Mouse (Mus musculus): ENCODE results near the gene Etv2.

Etv2 gene

DNA sequence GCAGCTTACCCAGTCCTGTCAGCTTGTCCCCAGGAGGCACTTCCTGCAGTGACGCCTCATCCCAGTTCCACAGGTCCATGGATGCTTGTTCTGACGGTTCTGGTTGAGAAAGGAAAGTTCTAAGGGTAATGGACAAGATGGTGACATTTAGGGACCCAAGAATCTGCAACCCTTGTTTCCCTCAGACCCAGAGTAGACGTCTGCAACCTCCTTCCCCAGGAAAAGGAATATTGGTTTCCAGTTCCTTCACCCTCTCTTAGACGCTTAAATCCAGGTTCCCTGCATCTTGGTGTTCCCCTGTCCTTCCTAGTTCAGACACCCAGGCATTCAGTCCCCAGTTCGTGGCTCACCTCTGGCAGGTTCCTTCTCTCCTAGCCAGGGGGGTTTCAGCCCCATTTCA, at the start of gene Etv2:
Gene Etv2, minus strand, starts transcription at position 101 of the 400 bp plus-strand sequence.
- DNase-seq: no peak

DNA sequence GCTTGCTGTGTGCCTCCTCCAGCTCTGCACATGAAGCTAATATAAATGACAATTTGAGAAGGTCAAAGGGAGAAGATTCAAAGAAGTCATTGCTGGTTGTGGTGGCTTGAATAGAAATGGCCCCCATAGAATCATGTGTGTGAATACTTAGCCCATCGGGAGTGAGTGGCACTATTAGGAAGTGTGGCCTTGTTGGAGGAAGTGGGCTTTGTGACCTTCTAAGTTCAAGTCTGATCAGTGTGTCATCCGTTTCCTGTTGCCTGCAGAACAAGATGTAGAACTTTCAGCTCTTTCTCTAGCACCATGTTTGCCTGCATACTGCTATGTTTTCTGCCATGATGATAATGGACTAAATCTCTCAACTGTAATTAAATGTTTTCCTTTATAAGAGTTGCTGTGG, 47.8 kb upstream of the Etv2 start:
- no peak for DNase-seq

DNA sequence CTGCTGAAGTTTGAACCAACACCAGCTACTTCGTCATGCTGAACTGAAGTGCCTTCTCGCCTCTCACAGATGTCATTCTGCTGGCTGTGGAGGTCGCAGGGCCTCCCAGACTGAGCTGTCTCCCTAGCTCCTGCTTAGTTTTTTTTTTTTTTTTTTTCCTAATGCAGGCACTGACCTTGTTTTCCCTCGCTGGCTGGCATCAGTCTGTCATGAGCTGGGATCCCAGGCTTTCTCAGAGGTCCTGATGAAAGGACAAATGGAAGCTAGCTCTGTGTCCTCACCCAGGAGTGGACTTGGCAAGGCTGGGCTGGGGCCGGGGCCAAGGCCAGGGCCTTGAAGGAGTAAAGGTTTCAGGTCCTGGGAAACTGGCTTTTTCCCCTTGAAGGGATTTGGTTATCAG, 46.2 kb upstream of the Etv2 start:
- no peak for DNase-seq

DNA sequence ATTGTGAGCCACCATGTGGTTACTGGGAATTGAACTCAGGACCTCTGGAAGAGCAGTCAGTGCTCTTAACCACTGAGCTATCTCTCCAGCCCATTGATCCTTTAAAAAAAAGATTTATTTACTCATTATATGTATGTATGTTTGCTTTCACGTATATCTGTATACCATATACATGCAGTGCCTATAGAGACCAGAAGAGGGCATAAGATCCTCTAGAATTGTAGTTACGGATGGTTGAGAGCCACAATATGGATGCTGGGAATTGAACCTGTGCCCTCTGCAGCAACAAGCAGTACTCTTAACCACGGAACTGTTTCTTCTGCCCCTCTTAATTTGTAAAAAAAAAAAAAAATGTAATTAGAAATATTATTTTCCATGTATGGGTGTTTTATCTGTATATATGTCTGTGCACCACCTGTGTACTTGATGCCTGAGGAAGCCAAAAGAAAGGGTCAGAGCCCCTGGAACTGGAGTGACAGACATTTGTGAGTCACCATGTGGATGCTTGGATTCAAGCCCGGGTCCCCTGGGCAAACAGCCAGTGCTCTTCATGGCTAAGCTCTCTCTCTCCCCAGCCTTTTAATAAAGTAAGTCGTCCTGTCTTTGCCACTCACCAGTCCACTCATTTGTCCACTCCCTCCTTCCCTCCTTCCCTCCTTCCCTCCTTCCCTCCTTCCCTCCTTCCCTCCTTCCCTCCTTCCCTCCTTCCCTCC, 42.8 kb upstream of the Etv2 start:
- peak; percentile 81 to 85 for DNase-seq

DNA sequence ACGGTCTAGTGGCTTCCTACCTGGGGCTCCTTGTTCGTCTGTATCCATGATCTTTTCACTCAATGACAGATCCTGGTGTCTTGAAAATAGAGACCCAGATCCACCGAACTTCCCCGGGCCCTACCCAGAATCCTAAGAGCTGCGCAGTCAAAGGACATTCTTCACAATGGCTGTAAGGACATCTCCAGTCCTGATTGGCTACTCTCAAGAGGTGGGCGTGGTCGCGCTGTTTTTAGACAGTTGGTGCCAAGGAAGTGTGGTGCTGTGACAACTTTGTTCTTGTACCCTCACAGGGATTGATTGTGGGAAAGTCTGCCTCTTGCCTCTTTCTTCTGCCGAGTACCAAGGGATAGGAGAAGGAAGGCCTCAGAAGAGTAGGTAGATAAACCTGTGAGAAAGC, 35.8 kb upstream of the Etv2 start, which contains the start of gene Pmis2:
Gene Pmis2, minus strand, starts transcription at position 126 of the 400 bp plus-strand sequence.
- DNase-seq: no peak

DNA sequence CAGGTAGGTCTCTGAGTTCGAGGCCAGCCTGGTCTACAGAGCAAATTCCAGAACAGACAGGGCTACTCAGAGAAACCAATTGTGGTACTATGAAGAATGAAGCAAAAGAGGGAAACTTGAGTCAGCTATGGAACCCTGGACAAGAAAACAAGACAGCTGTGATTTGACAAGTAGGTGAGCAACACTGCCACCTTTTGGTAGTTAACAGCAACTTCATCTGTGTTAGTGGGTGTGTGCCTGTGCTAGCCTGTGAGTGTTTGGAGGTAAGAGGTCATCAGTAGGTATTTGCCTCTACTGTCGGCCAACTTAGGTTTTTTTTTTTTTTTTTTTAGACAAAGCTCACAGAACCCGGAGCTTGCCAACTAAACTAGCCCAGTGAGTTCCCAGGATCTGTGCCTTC, 33.6 kb upstream of the Etv2 start:
- DNase-seq: no peak

DNA sequence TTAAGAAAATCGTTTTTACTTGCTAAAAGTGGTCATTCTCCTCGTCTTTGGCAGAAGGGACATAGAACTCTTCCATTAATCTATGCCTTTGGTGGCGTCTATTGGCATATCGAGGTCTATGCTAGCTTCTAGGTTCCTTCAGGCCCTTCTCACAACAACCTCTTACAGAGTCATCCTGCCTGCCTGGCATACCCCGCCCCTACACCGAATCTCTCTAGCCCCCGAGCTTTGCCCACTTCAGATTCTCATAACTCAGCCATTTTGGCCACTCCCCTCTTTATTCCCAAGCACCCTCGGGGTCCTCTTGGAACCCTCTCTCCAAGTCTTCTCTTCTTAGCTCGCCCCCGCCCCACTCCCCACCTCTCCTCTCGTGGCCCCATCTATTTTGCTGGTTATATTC, 29.7 kb upstream of the Etv2 start:
- peak; percentile 45 to 52 for DNase-seq

DNA sequence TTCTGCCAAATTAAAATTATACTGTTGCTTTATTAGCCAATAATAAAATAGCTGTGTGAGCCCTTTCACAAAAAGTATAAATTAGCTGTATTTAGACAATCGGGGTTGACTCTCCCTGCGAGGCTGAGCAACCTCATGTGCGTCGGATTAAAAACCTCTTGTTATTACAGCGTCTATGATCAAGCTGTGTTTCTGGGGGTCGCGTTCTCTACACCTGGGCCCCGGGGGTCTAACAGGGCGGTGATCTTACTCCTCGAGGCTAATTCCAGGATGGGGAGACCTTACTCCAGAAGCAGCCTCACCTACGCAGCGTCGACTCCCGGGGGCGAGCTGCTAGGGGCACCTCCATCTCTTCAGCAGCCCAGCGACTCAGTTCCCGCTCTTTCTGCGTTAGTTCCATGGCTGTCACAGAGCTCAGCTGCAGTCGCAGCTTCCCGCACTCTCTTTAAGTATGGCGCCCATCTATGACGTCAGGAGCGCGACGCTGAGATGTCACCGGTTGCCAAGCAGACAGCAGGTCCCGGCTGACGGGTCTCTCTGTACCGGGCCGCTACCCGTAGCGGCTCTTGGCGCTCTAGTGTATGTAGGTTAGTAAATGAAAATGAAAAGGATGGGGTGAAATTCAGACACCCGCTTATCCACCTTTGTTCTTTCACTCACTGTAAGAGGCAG, 29.0 kb upstream of the Etv2 start, which contains the start of gene Haus5:
Gene Haus5, minus strand, starts transcription at position 466 of the 672 bp plus-strand sequence.
- peak; percentile 95 to 96 for DNase-seq

DNA sequence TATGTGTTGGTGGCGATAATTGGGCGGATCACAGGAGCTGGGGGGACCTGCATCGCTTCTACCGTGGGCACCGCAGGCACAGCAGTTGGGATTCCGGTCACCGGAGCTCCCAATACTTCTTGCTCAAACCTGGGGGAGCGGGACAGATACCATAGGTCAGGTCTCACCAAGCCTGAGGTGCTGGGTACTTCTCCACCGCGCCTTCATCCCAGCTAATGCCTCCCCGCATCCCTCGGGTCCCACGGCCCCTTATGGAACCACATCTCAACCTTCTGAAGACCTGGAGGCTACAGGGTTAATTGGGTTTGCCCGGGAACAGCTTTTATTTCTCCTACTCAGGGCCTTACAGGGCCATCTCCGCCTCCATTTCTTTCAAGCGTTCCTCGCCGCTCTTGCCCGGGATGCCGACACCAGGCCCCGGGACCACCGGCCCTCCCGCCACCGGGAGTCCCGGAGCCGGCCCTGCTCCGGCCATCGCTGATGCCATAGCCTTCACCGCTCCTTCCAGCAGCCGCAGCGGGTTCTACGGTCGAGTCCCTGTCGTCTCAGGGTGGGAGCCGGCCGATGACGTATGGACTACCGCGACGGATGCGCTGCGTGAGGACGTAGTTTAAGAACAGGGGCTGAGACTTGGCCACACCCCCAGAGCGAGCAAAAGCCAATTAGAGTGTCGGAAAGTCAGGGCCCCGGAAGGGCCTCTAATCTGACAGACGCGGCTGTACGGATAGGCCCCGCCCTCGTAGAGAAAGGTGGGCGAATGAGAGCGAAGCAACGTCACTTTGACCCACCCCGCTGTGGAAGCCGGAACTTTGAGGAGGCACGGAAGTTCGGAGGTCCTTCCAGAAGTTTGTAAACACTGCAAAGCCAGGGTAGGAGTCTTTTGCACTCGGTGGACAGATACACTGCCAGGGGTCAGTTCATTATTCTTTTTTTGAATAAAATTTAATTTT, 14.2 kb upstream of the Etv2 start, which contains the start of gene Rbm42:
Gene Rbm42, minus strand, starts transcription at position 727 of the 950 bp plus-strand sequence.
- DNase-seq: peak; percentile 98 to 99

DNA sequence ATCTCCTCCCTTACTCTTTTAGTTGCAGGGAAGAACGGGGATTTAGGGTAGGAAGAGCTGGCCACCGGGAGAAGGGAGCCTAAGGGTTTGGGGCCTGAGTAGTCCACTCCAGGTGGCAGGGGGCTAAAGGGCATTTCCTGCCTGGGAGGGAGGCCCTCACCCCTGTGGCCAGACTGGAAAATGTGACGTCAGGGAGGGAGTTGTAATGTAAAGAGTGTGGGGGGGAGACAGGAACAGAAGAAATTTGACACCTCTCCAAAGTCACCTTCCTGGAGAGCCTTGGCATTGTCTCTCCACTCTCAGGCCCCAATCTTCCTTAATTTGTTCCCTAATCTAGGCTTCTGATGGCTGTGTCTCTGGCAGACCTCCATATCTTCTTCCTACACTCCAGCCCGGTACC, 3.4 kb upstream of the Etv2 start:
- DNase-seq: no peak

DNA sequence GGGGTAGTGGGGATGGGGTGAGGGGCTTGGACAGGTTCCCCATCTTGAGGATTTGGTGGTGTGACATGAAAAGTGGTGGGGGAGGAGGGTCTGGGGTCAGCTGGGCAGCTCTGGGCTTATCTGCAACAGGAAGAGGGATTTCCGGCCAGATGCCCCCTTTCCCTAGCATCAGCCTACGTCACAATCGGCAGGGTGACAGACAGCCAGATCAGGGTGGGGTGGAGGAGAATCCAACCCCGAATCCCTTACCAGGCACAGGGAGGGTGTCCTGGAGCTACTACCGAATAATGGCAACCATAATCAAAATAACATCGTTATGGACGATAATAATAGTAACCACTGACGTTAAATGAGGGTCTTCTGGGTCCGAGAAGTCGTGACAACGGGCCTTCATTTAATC, 743 bp upstream of the Etv2 start:
- no peak for DNase-seq

DNA sequence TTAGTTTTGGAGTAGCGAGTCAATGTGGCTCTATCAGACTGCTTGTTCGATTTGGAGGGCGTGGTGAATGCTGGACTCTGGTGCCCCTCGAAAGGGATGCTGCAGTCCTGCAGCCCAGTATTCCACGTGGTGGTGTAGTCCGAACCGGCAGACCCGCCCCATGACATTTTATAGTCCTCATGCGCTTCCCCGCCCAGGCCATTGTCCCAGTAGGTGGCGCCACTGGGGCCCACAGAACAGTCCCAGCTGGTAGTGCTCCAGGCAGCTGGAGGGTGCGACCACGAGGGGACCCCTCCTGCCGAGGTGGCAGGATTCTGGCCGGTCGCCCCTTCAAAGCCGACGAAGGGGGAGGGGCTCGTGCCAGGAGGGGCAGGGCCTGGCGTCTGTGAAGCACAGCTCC, 1.0 kb downstream of the Etv2 start:
- peak; percentile 50 to 81 for DNase-seq

DNA sequence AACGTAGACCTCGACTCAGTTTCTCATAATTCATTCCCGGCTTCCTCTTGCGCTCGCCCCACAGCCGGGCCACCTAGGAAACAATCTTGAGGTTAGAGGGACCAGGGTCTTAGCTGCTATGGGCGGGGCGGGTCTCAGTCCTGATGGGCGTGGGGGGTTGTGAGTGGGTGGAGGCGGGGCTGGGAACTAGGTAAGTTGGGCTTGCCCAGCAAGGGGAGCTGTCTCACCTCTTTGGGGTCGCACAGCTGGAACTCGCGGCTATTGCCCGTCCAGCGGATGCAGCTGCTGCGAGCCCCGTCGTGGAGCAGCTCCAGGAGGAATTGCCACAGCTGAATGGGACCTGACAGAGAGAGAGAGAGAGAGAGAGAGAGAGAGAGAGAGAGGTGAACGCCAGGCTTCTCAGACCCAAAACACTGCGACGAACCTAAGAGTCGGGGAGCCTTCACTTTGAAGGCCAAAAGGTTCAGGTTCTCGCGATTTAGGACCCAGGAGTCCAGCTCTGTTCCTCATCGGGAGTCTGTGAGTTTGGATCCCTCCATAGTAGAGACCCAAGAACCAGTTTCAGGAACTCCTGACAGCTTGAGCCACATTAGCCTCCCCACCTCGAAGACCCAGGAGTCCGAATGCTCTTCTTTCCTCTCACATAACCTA, 1.8 kb downstream of the Etv2 start:
- DNase-seq: no peak

DNA sequence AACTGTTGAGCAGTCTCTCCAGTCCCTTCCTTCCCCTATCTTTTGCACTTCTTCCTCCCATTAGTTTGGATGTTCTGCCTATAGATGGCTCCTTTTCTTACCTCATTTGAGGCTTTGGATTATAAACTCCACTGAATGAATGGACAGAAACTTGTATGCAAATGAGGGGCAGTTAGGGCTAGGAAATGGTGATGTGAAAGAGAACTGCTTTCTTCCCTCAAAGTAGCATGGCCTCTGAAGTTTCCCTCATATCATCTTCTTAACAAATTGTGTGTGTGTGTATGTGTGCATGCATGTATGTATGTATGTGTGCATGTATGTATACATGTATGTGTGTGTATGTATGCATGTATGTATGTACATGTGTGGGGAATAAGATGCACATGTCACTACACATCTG, 6.6 kb downstream of the Etv2 start:
- no peak for DNase-seq

DNA sequence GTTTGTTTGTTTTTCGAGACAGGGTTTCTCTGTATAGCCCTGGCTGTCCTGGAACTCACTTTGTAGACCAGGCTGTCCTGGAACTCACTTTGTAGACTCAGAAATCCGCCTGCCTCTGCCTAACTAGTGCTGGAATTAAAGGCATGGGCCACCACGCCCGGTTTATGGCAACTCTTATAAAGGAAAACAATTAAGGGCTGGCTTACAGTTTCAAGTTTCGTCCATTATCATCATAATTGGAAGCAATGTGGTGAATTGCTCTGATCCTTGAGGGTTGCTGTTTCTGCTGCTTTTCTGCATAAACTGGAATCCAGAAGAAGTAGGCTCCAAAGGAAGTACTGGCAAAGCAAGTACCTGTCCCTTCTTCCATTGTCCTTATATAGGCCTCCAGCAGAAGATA, 9.0 kb downstream of the Etv2 start:
- DNase-seq: no peak

DNA sequence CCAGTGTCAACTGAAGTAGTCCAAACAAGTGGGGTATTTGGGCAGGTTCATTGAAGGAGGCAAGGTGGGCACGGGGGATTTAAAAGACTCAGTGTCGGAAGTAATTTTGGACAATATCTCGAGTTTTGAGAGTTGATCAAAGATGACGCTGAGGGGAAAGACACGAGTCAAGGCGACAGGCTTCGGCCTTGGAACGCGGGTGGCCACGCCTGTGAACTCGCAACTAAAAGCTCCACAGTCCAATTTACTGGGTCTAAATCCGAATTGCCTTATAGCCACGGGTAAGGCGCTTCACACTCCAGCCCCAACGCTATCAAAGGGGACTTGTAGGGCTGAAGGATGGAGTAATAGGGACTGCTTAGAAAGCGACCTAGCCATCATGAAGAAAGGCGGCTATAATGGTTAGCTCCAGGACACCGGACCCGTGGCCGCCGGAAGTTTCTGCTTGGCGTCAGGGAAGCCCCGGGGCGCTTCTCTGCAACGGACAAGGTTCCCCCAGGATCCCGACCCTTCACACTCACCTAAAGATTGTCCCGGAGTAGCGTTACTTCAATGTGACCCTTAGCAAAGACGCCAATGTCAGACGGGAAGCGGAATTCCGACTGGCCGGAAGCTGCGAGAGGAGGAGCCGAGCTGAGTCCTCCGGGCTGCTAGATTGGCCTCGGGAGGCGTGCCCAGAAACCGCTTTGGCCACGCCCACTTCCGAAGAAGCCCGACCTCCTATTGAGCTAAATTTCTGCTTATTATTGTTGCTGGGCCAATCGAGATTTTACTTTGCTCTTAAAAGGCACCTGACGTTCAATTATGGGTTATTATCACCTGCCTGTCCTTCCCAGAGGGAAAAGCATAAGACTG, 9.9 kb downstream of the Etv2 start, which contains the start of gene Cox6b1:
Gene Cox6b1, minus strand, starts transcription at position 622 of the 855 bp plus-strand sequence.
- peak; percentile 89 to 91 for DNase-seq

DNA sequence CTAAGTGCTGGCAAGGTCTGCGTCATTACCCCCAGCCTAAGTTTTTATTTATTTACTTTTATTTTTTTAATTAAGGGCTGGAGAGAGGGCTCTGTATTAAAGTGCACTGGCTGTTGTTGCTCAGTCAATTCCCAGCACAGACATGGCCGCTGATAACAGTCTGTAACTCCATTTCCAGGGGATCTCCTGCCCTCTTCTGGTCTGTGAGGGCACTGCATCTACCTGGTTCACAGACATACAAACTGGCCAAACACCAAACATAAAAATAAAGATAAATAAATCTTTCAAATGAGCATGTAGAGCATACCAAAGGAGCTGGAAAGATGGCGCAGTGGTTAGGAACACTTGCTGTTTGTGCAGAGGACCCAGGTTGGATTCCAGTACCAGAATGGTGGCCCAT, 16.4 kb downstream of the Etv2 start:
- DNase-seq: peak; percentile 39 to 70

DNA sequence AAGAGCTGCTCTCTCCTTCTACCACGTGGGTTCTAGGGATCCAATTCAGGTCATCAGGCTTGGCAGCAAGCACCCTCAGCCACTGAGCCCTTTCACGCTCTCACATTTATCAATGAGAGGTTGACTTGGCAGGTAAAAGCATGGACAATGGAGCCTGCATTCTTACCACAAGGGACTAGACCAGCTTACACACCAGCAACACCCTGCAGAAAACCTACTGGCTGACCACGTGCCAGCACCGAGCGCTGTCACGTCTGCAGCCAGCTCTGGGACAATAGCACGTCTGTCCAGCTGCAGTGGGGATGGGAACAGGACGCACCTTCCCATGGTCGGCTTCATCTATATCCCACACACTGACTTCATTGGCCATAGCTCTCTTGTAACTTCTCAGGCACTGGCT, 17.0 kb downstream of the Etv2 start:
- DNase-seq: no peak

DNA sequence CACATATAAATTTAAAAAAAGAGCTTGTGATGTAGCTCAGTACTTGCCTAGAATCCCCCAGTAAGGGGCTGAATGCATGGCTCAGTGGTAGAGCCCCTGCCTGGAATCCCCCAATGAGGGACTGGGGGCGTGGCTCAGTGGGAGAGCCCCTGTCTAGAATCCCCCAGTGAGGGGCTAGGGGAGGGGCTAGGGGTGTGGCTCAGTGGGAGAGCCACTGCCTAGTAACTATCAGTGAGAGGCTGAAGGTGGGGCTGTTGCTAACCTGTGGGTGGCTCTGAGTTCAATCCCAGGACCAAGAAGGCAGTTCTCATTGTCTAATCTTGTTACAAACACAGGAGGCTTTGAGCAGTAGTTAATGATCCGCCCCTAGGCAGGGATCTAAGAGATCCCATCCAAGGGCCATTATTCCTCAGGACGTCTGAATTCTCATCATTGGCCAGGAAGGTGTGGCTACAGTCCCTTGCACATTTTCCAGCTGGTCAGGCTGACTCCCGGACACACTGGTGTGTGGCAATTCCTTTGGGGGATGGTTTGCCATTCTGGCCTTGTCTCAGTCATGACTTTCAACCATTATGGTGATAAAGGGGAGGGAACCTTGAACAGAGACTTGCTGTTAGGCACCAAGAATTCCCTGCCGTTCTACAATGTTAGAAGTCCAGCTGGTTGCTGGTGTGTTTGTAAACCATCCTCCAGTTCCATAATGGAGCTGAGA, 20.4 kb downstream of the Etv2 start:
- no peak for DNase-seq

DNA sequence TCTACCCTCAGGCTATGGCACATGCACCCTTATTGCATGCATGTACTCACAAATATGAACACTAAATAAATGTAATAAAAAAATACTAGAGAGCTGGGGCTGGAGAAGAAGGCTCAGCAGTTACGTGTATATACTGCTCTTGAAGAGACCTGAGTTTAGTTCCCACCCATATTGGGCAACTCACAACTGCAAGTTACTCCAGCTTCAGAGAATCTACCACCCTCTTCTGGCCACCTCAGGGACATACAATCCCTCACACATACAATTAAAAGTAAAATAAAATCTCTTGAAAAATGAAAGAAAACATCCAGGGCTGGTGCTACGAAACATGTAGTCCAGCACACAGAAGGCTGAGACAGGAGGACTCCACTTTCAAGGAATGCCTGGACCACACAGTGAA, 21.2 kb downstream of the Etv2 start:
- DNase-seq: no peak
